Mouse (Mus musculus) liver, embryonic 11.5 days (tissue): Measurements from ENCODE around the gene Il3. TPM values are rescaled to one million over a fixed set of nuclear protein-coding genes. Genes with fewer than 3 reads are reported as not detected.

Experiments used
- ATAC-seq: fragments of 200-750 bp; cut with Nextera tagmentation; replicated peaks from 2 replicates; pipeline ENCODE4 v1.8.0; 2017; ENCODE audit warnings: moderate number of reproducible peaks, mild to moderate bottlenecking, moderate TSS enrichment, moderate library complexity; ENCODE audit not compliant: low FRiP score
- DNase-seq: peaks from one replicate; pipeline ENCODE4 v3.0.0-alpha.2; 2017; ENCODE audit warnings: low spot score
- H3K27ac ChIP-seq: fragments of 300-500 bp; sonication (generic); 2 replicates; pipeline ENCODE4 v1.5.1; 2014; ENCODE audit warnings: mild to moderate bottlenecking, low read depth, low read length, control low read depth
- H3K27me3 ChIP-seq: fragments of 300-500 bp; sonication (generic); replicated peaks from 2 replicates; pipeline ENCODE4 v1.6.1; 2014; ENCODE audit warnings: low read length, mixed read lengths; ENCODE audit not compliant: control insufficient read depth, insufficient read depth
- H3K36me3 ChIP-seq: fragments of 300-500 bp; sonication (generic); 2 replicates; pipeline ENCODE4 v1.6.1; 2014; ENCODE audit warnings: mild to moderate bottlenecking, low read length, moderate library complexity, mixed read lengths; ENCODE audit not compliant: control insufficient read depth, insufficient read depth
- H3K4me1 ChIP-seq: fragments of 300-500 bp; sonication (generic); replicated peaks from 2 replicates; pipeline ENCODE4 v1.6.1; 2014; ENCODE audit warnings: low read length, mixed read lengths; ENCODE audit not compliant: control insufficient read depth, insufficient read depth
- H3K4me2 ChIP-seq: fragments of 300-500 bp; sonication (generic); 2 replicates; pipeline ENCODE4 v1.6.1; 2014; ENCODE audit warnings: mild to moderate bottlenecking, control low read depth, moderate library complexity
- H3K4me3 ChIP-seq: fragments of 300-500 bp; sonication (generic); 2 replicates; pipeline ENCODE4 v1.5.1; 2014; ENCODE audit warnings: low read depth, low read length, control low read depth
- H3K9ac ChIP-seq: fragments of 300-500 bp; sonication (generic); 2 replicates; pipeline ENCODE4 v1.6.1; 2014; ENCODE audit warnings: low read depth, low read length, control low read depth
- H3K9me3 ChIP-seq: fragments of 300-500 bp; sonication (generic); 2 replicates; pipeline ENCODE4 v1.6.1; 2016; ENCODE audit warnings: low read length, inconsistent platforms, mixed read lengths; ENCODE audit not compliant: control insufficient read depth
- WGBS: fragments of 180-500 bp; shearing (Covaris S2); extraction: QIAGEN DNeasy Blood & Tissue Kit; methylation state at CpG from one replicate; pipeline ENCODE4 v1.1.7; 2014; 5-methylcytosine and 5-hydroxymethylcytosine counted together
- polyA plus RNA-seq: library from polyadenylated mRNA; unstranded; fragments of >200 nt; fragmentation: Nextera tagmentation; extraction: Ambion mirVana; gene quantifications from 2 replicates; pipeline ENCODE4 v1.2.1, GENCODE M21; 2014

The Il3 gene
- polyA plus RNA-seq, 1 experiment from 2014 or later = not detected

GRCm38 (mm10) chr11:54263405-54264031 lies 3.6 kb downstream of the Il3 start:
- WGBS = 13% methylated on average over 1 of the region's 1 CpGs
- Histone ChIP-seq H3K4me2 (no peak overlapping the region), H3K27ac (no peak overlapping the region), H3K4me1 (no peaks in the 10 kb centered on the region), H3K9me3 (no peaks in the 10 kb centered on the region), H3K4me3 (no peak overlapping the region), H3K9ac (no peak overlapping the region), H3K27me3 (no peaks in the 10 kb centered on the region), H3K36me3 (no peaks in the 10 kb centered on the region)
- DNase-seq (no peak), ATAC-seq (no peak)

- no peaks in the 10 kb centered on the region for H3K9me3 ChIP-seq
- no peak for ATAC-seq
- H3K4me3 ChIP-seq = no peak overlapping the region
- H3K27me3 ChIP-seq = no peaks in the 10 kb centered on the region; the same call in 1 of the 2 replicates
- DNase-seq = peak; percentile 55
- H3K4me2 ChIP-seq = no peak overlapping the region
- H3K36me3 ChIP-seq = no peaks in the 10 kb centered on the region
- no peak overlapping the region for H3K27ac ChIP-seq
- 59% methylated on average over 3 of the region's 3 CpGs for WGBS
- no peaks in the 10 kb centered on the region for H3K4me1 ChIP-seq
- H3K9ac ChIP-seq = no peak overlapping the region
These were observed 10.3 kb downstream of the Il3 start for GRCm38 (mm10) chr11:54256624-54257376.

GRCm38 (mm10) chr11:54254114-54254513 lies 13.0 kb downstream of the Il3 start:
- no peaks in the 10 kb centered on the region for H3K36me3 ChIP-seq
- 42% methylated on average over 4 of the region's 4 CpGs for WGBS
- no peak overlapping the region for H3K4me2 ChIP-seq
- no peaks in the 10 kb centered on the region; the same call in 1 of the 2 replicates for H3K27me3 ChIP-seq
- DNase-seq (no peak), ATAC-seq (no peak)
- peaks cover 6% of the 10 kb centered on the region; the same call in 1 of the 2 replicates for H3K4me1 ChIP-seq
- no peaks in the 10 kb centered on the region for H3K9me3 ChIP-seq
- H3K4me3 ChIP-seq = no peak overlapping the region
- H3K27ac ChIP-seq = no peak overlapping the region
- H3K9ac ChIP-seq = no peak overlapping the region

DNA sequence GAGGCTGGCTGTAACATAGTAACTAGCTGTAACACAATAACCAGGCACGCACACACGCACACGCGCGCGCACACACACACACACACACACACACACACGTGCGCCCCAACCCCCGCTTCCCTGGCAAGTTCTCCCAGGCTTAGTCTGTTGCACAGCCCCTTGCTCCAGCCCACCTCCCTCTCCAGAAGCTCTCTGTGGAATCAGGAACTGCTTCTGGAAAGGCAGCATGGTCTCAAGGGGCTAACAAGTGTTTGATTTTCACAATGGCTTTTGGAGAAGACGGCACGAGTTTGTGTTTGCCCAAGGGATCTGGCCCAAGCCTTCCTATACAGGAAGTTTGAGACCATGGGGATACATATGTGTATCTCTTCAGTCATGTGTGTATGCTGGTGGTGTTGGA lies 16.5 kb downstream of the Il3 start:
- 85% methylated on average over 11 of the region's 11 CpGs for WGBS
- Histone ChIP-seq H3K4me2 (no peak overlapping the region), H3K36me3 (no peaks in the 10 kb centered on the region), H3K4me3 (no peak overlapping the region), H3K27ac (no peak overlapping the region), H3K4me1 (peaks cover 8% of the 10 kb centered on the region; the same call in 1 of the 2 replicates), H3K9me3 (no peaks in the 10 kb centered on the region), H3K9ac (no peak overlapping the region), H3K27me3 (no peaks in the 10 kb centered on the region; the same call in 1 of the 2 replicates)
- ATAC-seq (no peak), DNase-seq (no peak)

DNA sequence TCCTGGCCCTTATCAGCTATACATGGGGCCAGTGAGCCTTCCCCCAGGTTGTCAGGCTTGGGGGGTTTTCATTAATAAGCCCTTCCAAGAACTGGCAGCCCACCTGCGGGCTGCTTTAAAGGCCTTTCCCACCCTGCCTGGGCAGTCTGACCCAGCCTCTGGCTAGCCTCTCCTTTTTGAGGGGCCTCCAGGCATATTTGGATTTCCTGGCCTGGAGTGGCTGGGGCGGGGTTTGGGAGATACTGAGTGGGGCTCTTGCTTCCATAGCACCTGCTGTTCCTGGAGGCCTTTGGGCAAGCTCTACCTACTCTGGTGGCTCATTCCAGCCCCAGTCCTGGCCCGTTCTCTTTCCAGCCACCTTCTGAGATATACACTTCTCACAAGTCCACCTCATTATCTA lies 17.3 kb downstream of the Il3 start:
- H3K27me3 ChIP-seq = no peaks in the 10 kb centered on the region
- H3K4me3 ChIP-seq = no peak overlapping the region
- no peaks in the 10 kb centered on the region for H3K9me3 ChIP-seq
- ATAC-seq (no peak), DNase-seq (no peak)
- no peak overlapping the region for H3K27ac ChIP-seq
- 66% methylated on average over 3 of the region's 3 CpGs for WGBS
- H3K36me3 ChIP-seq = no peaks in the 10 kb centered on the region
- H3K4me2 ChIP-seq = no peak overlapping the region
- H3K4me1 ChIP-seq = peaks cover 8% of the 10 kb centered on the region; the same call in 1 of the 2 replicates
- H3K9ac ChIP-seq = no peak overlapping the region

DNA sequence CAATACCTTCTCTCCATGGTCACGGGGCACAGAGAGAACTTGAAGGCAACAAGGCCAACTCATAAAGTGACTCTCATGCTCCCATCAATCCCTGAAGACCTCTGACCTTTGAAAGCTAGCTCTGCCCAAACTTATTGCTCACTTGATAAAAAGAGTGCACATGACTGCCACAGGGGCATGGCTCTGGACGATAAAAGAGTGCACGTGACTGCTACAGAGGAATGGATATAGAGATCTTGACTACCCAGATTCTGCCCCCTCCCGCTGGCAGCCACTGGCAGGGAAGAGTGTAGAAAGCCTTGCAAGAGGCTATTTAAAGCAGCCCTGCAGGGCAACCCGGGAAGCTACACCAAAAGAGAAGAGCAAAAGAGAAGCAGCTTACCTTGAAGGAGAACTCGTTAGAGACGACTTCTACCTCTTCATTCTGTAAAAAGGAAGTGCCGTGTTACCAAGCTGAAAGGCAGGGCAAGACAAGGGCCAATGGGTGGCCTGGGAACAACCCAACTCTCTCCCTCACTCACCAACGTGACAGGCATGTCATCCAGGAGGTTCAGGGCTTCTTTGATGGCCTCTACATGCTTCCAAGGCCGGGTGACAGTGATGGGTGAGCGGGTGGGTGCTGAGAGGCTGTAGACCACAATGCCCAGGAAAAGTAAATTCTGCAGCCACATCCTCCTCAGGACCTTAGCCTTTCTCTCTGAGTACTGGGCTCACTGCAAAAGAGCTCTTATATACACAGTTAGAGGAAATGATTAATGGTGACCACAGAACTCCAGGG lies 17.9 kb downstream of the Il3 start, which contains the start of gene Csf2:
TSS of gene Csf2 (minus strand) at position 728 of the 778 bp plus-strand sequence.
- Histone ChIP-seq H3K4me2 (no peak within 1 kb of the TSS), H3K4me1 (peaks cover 8% of the 10 kb centered on the region; the same call in 1 of the 2 replicates), H3K9me3 (no peaks in the 10 kb centered on the region), H3K27ac (no peak within 1 kb of the TSS), H3K27me3 (no peaks in the 10 kb centered on the region), H3K9ac (no peak within 1 kb of the TSS), H3K36me3 (no peaks in the 10 kb centered on the region), H3K4me3 (no peak within 1 kb of the TSS)
- 0 out of 2 replicates have a peak, but pooled peaks have one; percentile 36 for ATAC-seq
- DNase-seq = no peak
- WGBS = 31% methylated on average over 11 of the region's 11 CpGs

GRCm38 (mm10) chr11:54247251-54247950 lies 19.7 kb downstream of the Il3 start:
- no peaks in the 10 kb centered on the region for H3K27me3 ChIP-seq
- H3K27ac ChIP-seq = no peak overlapping the region
- H3K4me1 ChIP-seq = peaks cover 8% of the 10 kb centered on the region; the same call in 1 of the 2 replicates
- no peaks in the 10 kb centered on the region for H3K9me3 ChIP-seq
- H3K4me2 ChIP-seq = no peak overlapping the region
- H3K4me3 ChIP-seq = no peak overlapping the region
- 73% methylated on average over 10 of the region's 10 CpGs for WGBS
- DNase-seq = no peak
- ATAC-seq = no peak
- no peaks in the 10 kb centered on the region for H3K36me3 ChIP-seq
- no peak overlapping the region for H3K9ac ChIP-seq

DNA sequence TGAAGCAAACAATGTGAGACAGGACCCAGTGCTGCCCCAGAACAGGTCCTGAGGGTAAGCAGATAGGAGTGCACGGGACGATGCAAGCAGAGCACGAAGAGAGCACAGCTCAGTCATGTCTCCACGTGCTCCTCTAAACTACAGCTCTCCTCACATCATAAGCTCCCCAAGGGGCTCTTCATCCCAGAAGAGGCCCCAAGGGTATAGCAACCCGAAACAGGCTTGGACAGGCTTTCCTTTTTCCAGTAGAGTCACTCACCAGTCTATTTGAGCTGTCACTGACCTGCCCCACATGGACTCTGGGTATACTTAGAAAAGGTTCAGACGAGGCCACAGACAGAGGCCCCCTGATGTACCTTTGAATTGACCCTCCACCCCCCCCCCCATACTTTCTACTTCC lies 22.6 kb downstream of the Il3 start:
- no peak overlapping the region for H3K27ac ChIP-seq
- DNase-seq (no peak), ATAC-seq (no peak)
- no peak overlapping the region for H3K9ac ChIP-seq
- 76% methylated on average over 6 of the region's 6 CpGs for WGBS
- no peaks in the 10 kb centered on the region for H3K9me3 ChIP-seq
- H3K27me3 ChIP-seq = no peaks in the 10 kb centered on the region
- no peak overlapping the region for H3K4me2 ChIP-seq
- no peaks in the 10 kb centered on the region for H3K36me3 ChIP-seq
- H3K4me1 ChIP-seq = peaks cover 5% of the 10 kb centered on the region; the same call in 1 of the 2 replicates
- no peak overlapping the region for H3K4me3 ChIP-seq
